Mouse (Mus musculus) kidney, adult 8-10 months (tissue): ENCODE data around the gene Pcbp2.

Experiments used
- DNase-seq, 2 experiments: peaks; one replicate each; pipeline ENCODE4 v3.0.0; 2022

Pcbp2 gene

DNA sequence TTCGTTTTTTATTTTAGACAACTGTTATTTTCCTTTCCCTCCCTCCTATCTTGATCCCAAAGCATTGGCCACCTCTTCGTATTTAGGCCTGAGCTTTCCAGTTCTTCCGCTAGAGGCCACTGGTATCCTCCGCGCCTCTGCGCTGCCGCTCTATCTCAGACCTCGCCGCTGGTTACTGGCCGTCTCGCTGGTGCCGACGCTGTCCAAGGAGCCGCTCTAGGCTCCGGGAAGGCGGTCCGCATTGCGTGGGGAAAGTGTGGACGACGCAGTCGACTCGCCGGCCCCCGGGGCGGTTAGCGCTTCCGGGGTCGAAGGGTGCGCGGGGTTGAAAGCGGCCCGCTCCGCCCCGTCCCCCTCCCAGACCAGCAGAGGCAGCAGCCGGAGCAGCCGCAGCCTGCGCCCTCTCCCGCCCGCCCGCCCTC lies at the start of gene Pcbp2:
Gene Pcbp2, plus strand, starts transcription at position 357 of the 422 bp plus-strand sequence.
- DNase-seq, result peak; percentile 96

DNA sequence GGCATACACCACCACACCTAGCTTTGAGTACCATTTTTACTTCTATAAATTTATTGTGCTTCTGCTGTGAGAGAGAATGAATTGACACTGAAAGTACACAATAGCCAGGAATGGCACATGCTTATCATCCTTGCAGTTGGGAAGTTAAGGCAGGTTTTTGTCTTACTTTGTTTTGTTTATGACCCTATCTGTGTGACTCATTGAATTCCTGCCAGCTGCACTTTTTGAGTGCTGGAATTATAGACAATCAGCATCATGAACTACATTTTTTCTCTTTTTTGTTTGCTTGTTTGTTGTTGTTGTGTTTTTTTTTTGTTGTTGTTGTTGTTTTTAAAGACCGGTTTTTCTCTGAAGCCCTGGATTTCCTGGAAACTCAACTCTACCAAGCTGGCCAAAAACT lies 49.4 kb upstream of the Pcbp2 start:
- DNase-seq, result no peak

DNA sequence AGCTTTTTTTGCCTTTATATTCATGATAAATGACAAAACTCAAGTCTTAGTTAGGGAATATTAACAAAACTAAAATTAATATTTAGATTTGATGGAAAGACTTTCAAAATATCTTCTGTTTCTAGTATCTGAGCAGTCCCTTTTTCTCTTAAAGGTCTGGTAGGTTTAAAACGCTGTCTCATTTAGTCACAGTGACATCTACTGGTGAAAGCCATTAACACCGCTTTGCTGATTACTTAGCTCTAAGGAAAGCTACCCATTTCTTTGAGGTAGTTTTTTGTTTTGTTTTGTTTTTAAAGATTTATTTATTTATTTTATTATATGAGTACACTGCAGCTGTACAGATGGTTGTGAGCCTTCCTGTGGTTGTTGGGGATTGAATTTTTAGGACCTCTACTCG lies 48.9 kb upstream of the Pcbp2 start:
- peak; percentile 36 to 44 for DNase-seq

DNA sequence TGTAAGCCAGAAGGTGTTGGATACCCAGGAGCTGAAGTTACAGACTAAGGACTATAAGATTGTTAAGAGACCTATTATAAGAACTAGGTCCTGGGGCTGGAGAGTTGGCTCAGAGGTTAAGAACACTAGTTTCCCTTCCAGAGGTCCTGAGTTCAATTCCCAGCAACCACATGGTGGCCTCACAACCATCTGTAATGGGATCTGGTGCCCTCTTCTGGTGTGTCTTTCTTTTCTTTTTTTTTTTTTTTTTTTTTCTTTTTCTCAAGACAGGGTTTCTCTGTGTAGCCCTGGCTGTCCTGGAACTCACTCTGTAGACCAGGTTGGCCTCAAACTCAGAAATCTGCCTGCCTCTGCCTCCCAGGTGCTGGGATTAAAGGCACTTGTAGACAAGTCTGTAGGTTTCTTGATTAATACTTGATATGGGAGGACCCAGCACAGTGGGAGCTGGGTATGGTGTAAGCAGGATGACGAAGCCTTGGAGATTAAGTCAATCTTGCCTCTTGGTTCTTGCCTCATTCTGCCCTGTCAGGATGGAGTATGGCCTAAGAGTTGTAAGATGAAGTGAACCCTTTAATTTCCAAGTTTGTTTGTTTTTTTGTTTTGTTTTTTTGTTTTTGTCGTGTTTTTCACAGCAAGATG lies 46.6 kb upstream of the Pcbp2 start:
- DNase-seq, result no peak

DNA sequence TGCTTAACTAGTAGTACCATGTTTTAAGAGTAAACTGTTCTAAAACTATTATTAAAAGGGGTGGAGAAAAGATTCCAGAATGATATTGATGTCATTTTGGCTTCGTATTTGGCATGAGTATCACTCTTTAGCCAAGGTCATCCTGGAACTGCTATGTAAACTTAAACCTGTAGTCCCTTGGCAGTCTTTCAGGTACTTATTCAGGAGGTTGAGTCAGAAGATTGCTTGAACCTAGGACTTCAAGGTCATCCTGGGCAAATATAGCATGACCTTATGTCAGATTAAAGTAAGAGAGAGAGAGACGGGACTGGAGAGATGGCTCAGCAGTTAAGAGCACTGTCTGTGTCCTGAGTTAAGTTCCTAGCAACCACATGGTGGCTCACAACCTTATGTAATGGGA lies 45.7 kb upstream of the Pcbp2 start:
- no peak for DNase-seq

DNA sequence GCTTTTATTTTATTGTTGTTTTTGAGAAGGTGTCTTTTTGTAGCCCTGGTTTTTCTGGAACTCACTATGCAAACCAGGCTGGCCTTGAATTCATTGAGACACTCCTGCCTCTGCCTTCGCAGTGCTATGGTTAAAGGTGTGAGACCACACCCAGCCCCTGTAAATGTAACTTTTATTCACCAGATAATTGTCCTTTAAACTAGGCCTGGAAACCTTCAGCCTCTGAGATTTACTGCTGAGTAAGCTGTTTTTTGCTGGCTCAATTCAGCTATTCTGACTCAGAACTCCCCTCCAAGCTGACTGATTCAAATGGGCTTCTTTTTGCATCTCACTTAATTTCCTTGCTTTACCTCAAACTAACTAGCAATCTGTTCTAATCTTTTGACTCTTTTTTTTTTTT lies 43.4 kb upstream of the Pcbp2 start:
- no peak for DNase-seq

DNA sequence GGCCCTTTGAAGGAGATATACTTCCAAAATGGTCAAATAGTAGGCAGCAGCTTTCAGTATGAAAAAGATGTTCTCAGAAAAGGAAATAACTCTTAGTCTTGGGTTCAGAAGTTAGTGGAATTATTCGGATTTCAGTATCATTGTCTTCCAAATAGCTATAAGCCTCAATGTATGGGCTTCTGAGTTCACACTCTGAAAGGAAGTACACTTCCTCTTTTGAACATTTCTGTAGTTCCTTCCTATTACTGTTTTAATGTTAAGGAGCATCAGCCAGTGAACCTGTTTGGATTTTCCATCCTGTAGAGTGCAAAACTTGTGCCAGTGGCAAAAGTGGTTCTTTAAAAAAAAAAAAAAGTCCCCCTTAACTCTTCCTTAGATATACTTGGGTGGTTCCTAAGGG lies 38.3 kb upstream of the Pcbp2 start:
- DNase-seq, result no peak

DNA sequence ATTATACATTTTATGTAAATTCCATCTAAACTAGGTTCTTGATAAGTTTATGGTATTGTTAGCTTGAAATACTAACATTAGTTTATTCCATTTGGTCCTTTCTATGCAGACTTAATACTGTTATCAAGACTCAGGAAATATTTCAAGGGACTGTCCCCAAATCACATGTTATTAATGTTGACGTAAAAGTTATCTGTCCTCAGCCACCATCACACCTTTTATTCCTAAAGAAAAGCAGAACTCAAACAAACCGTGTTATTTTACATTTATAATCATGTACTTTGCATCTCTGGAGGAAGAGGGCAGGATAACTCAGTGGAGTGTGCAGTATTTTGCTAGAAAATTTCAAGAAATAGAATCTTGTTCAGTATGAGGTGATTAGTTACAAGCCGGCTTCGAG lies 37.2 kb upstream of the Pcbp2 start:
- no peak for DNase-seq

DNA sequence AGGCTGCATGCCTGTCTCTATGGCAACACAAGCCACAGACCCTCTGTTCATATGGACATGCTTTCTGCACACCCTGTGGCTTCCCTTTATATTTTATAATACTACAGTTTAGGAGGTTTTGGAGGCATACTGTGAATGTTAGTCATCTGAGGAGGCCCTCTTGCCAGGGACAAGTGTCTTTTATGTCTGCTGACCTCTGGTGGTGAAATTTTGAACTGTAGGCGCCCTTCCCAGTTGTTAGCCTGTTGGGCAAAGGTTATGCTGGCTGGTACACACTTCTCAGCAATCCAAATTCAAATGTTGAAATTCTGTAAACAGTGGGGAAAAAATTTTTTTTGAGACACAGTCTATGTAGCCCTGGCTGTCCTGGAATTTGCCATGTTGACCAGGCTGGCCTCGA lies 27.8 kb upstream of the Pcbp2 start:
- peak; percentile 72 to 94 for DNase-seq

DNA sequence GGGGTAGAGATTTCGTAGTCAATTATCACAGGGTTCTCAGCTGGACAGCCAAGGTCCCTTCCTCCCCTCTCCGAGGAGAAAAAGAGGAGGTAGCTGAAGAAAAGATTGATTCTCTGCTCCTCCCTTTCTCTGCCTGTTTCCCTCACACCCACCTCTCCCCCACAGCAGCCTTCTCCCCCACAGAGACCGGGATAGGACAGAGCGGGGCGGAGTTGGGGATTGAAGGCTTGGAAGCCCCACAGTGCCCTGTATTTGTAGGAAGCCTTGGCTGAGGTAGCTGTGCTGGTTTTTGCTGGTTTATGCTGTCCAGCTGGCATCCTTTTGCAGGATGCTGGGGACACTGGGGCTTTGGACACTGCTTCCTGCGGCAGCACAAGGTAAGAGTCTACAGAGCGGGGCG lies 25.2 kb upstream of the Pcbp2 start, which contains the start of gene Amhr2:
Gene Amhr2, plus strand, starts transcription at position 222 of the 400 bp plus-strand sequence.
- no peak for DNase-seq

DNA sequence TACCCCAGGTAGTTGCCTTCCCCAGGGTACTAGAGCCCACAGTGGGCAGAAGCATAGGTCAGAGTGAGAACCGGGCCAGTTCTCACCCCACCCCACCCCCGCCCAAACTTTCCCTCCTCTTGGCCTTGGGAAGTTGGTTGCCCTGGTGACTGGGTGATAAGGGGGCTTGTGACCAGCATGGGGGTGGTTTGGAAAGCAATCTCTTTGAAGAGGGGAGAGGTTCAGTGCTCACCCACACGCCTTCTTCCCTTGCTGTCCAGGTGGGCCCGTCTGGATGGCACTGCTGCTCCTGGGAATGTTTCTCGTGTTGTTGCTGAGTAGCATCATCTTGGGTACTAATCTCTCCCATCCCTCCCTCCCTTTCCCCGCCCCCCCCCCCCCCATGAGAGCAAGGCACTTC lies 23.9 kb upstream of the Pcbp2 start:
- DNase-seq, result no peak

DNA sequence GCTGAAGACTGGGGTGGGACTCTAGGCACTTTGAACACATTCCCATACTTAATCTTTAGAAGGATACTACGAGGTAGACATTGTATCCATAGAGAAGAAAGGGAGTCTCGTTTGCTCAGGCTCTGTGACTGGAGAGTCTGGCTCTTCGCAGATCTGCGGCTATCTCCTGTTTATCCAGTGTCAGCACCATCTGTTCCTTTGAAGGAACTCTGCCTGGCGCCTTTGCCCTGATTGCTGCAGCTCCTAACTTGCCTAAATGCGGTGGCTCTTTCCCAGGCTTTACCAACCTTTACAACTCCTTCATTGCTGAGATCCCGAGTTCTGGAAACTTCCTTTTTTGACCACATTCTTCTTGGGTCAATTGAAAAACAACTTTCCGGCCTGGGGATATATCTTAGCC lies 21.0 kb upstream of the Pcbp2 start:
- no peak for DNase-seq

DNA sequence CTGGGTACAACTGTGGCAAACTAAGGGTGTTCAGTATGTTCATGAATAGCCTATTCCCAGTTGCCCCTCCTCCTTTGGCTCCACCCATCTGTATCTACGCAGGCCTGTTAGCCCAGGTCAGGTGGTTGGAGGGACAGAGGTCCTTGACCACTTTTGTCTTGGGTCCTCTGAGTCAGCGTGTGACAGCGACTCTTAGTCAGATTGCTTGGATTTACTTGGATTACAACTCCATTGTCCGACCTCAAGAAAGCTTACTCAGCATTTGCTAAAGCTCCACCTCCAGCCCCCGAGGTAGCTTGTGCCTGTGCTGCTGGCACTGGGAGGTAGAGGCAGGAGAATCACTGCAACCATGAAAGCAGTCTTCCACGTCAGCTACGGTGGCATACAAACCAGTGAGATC lies 19.4 kb upstream of the Pcbp2 start:
- DNase-seq, result peak; percentile 49 to 61

DNA sequence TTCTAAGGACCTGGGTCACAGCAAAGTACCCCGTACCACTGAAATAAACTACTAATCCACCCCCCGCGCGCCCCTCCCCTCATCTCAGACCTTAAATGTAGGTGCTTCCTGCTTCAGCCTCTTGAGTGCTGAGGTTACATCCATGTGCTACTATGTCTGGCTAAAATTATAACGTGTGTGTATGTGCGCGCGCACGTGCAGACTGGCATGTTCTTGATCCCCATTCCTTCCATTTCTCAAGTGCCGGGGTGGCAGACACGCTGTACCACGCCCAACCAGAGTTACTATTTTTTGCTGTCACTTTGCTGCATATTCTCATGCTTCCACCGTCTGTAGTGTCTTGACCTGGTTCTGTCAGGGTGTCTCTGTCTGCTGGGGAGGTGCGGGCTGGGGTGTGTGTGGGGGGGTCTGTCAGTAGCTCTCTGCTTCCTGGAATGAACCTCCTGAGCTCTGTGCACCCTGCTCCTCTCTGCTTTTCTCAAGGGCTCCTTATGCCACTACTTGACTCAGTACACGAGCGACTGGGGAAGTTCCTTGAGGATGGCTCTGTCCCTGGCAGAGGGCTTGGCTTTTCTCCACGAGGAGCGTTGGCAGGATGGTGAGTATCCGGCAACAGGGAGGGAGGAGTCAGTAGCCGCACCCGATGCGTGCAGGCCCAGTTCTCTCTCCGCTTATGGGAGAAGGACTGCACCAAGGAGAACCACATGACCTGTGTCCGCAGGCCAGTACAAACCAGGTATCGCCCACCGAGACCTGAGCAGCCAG lies 18.5 kb upstream of the Pcbp2 start:
- DNase-seq, result no peak

DNA sequence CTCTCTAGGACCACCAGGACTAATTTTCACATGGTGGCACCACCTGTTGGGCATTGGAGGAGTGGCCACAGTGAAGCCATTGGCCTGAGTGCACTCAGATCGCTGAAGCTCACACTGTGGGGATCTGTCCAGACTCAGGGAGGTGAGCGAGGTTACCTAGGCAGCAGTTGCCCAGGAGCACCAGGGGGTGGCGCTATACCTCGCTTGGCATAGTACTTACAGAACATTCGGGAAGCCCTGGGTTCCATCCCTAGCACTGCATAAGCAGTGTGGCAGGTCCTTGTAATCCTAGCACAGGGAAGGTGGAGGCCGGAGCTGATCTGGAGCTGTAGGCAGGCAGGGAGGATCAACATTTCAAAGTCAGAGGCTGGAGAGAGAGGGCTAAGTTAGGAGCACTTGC lies 14.3 kb upstream of the Pcbp2 start:
- peak in 1 of 2 experiments; percentile 35 for DNase-seq

DNA sequence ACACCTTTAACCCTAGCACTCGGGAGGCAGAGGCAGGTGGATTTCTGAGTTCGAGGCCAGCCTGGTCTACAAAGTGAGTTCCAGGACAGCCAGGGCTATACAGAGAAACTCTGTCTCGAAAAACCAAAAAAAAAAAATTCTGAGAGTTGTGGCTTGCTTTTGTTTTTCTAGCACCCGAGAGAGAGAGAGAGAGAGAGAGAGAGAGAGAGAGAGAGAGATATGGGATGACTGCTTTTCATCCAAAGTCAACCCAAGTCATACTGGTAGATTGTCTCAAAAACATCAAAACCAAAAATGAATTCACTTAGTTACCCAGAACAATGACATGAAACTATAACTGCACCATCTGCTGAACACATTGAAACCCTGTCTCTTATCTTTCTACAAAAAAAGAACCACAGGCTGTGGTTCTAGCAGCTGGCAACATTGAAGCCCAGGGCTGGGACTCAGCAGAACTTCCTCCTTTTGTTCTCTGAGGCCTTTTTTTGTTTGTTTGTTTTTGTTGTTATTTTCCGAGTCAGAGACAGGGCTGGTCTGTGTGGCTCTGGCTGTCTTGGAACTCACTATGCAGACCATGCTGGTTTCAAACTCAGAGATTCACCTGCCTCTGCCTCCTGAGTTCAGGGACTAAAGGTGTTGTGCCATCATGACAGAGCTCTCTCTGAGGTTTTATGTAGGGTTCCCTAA lies 12.1 kb upstream of the Pcbp2 start:
- DNase-seq, result no peak

DNA sequence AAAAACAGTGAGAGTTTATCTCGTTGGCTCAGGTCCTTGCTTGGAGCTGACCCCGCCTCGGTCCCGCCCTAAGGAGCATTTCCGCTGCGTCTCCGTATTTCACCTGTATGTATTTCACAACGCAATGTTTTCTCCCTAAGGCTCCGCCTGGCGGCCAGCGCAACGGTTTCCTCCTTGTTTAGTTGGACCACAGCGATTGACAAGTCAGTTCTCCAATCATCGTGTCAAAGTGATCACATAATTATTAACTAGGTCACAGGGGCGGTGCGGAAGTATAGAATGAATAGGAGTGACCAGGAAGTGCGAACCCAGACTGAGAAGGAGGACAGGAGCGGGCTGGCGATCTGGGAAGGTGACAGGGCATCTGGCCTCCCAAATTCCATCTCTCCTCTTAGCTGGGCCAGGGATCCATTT lies 11.4 kb upstream of the Pcbp2 start, which contains the start of gene Prr13:
Gene Prr13, plus strand, starts transcription at position 125 of the 414 bp plus-strand sequence.
- DNase-seq, result peak; percentile 98

DNA sequence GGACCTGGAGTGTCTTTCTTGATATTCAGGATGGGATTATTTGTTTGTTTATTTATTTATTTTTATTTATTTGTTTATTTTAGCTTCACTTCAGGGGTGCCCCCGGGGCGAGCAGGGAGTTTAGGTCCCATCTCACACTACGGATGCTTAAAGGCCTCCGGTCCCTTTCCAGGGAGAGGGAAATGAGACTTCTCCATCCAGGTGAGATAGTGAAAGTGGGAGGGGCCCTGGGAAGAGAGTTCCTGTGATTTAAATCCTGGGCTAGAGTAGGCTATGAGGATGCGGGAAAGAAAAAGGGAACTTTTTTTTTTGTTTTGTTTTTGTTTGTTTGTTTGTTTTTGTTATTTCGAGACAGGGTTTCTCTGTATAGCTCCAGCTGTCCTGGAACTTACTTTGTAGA lies 11.0 kb upstream of the Pcbp2 start:
- DNase-seq, result no peak

DNA sequence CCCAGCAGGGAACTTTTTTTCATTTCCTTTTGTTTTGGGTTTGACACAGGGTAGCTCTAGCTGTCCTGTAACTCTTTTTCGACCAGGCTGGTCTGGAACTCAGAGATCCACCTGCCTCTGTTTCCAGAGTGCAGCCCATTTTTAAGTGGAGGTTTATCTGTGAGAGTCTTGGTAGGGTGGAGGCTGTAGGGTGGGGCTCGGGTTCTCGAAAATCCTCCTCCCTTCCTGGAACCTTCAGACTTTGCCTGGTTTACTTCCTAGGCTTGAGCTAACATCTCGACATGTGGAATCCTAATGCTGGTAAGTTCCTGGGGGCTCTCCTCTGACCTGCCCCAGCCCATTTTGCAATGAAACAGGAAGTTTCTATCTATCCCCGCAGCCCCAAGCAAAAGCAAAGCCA lies 10.5 kb upstream of the Pcbp2 start:
- DNase-seq, result no peak

DNA sequence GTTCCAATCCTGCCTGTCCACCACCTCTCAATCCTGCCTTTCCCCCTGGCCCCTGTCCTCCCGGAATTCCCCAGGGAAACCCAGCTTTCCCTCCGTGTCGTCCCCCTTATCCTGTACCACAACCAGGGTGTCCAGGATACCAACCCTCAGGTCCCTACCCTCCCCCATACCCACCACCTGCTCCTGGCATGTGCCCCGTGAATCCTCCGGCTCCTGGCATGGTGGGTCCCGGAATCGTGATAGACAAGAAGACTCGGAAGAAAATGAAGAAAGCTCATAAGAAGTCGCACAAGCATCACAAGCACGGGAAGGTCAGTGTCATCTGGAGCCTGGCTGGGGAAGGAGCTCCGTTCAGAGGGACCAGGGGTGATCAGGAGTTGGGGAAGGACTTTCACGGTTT lies 9.9 kb upstream of the Pcbp2 start:
- DNase-seq, result no peak

DNA sequence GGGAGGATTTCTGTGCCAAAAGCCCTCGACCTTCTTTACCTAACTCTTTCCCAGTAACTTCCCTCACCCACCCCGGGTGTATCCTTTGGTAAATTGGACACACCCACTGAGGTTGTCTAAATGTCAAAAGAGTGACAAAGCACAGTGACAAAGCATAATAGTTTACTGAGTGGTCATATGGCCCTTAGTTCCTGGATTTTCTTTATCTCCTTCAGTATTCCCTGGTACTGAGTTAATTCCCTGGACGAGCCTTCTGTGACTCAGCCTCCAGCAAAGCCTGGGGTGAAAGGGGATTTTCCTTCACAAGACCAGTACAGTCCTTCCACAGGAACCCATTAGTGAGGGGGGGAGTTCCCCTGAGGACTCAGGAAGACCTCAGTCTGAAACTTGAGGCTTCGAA lies 9.4 kb upstream of the Pcbp2 start:
- no peak for DNase-seq

DNA sequence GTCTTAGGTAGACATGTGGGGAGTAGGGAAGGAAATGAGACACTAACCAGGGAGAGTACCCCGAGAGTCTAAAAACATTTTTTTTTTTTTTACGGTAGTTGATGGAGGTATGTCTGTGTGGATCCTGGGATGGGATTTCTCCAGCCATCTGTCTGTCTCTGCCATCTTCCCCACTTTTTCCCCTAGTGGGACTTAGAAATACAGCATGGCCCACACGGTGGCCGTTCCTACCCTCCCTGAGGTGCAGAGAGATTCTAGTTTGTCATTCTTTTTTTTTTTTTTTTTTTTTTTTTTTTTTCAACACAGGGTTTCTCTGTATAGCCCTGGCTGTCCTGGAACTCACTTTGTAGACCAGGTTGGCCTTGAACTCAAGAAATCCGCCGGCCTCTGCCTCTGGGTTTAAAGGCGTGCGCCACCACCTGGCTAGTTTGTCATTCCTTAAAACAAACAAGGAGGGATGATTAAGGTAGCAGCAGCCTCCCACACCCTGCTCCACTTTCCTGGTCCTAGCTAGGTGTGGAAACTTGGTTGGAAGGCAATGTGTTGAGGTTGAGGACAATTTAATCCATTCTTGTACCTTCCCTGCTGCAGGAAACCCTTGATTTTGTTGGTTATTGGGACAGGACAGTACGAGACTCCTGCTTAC lies 8.8 kb upstream of the Pcbp2 start:
- DNase-seq, result no peak

DNA sequence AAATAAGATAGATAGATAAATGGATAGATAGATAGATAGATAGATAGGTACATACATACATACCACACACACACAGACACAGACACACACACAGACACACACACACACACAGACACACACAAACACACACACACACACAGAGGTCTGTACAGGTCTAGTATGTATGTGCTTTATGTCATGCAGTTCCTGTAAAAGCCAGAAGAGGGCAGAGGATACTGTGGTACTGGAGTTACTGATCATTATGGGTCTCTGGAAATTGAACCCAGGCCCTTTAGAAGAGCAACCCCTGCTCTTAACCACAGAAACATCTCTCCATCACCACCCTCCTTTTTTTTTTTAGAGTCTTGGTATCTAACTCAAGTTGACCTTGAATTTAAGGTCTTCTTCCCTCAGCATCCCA lies 6.7 kb upstream of the Pcbp2 start:
- DNase-seq, result no peak
